Mouse (Mus musculus): ENCODE results near the gene Rnf17.
A peak's percentile ranks its signal among the peaks of the same experiment; 100 is the strongest.

Rnf17 gene

DNA sequence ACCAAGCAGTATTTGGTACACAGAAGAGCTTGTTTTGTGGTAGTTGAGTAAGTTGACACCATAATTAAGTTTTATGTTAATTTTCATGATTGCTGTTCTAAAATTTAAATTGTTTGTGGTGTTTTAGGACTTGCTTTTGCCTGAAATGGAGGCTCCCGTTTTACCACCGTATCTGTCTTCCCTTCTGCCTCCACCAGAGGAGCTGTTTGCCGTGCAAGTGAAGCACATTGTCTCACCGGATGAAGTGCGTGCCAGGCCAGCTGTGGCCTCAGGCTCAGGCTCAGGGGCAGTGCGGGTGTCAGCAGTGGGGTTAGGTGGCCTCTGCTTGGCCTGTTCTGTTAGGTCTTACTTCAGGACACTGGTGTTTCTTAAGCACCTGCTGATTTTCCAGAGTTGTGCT, 109.7 kb downstream of the Rnf17 start:
- peak; percentile 40 for DNase-seq (ENCODE audit: low read depth, low spot score)

DNA sequence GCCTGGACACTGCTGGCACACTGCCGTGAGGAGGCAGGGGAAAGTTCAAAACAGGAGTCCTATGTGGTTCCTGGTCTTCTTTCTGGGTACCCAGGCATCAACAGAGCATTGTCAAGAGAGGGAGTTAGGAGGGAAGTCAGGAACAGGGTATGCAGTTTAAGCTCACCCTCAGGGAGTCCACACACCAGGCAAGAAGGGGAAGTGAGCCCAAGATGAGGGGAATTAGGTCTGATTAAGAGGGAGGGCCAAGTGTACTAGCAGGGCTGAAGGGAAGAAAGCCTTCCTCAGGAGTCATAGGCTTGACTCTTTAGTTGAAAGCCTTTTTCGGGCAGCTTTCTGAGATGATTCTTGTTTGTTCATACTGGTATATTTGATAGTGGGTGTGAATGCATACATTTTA, 112.4 kb downstream of the Rnf17 start:
- DNase-seq (ENCODE audit: low read depth, low spot score), result no peak

- no peak for DNase-seq (ENCODE audit: low read depth, low spot score)
Observed at GRCm38 (mm10) chr14:56530788-56531187, 128.4 kb downstream of the Rnf17 start.

DNA sequence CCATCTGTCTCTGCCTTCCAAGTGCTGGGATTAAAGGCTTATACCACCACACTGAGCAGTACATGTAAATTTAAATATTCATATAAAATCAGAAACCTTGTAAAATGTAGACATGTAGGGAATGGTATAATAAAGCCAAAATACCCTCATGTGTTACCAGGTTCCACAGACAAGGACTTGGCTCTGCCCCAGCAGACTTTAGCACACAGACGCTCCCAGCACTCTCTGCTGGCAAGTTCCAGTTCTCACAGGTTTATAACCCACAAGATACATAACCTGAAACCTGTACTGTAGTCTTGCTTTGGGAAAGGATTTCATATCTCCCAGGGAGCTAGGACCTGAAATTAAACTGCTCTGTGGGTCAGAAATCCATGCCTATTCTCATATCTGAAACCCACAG, 142.6 kb downstream of the Rnf17 start:
- DNase-seq (ENCODE audit: low read depth, low spot score), result no peak

GRCm38 (mm10) chr14:56545491-56545890, 143.1 kb downstream of the Rnf17 start:
- no peak for DNase-seq (ENCODE audit: low read depth, low spot score)

- DNase-seq (ENCODE audit: low read depth, low spot score), result no peak
Observed at GRCm38 (mm10) chr14:56550960-56551359, 148.6 kb downstream of the Rnf17 start.

GRCm38 (mm10) chr14:56552924-56553323, 150.5 kb downstream of the Rnf17 start:
- DNase-seq (ENCODE audit: low read depth, low spot score), result no peak

GRCm38 (mm10) chr14:56553331-56553730, 150.9 kb downstream of the Rnf17 start:
- DNase-seq (ENCODE audit: low read depth, low spot score), result no peak

GRCm38 (mm10) chr14:56554716-56555115, 152.3 kb downstream of the Rnf17 start:
- no peak for DNase-seq (ENCODE audit: low read depth, low spot score)

- DNase-seq (ENCODE audit: low read depth, low spot score), result no peak
Observed at GRCm38 (mm10) chr14:56559134-56559533, 156.8 kb downstream of the Rnf17 start.

DNA sequence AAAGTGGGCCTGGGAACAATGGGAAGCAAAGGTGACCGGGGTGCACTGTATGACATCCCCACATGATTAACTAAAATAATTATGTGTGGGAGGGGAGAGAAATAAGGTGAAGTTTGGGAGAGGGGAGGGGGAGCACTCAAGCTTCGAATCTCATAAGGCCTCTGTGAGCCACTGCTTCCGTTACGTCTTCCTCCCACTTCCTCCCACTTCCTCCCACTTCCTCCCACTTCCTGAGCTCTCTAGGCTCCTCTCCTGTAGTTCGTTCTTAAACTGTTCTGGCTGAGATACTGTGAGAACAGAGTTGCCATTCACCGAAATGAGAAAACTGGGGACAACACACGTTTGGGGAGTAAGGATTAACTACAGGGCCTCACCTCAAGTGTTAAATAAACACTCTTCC, 165.1 kb downstream of the Rnf17 start:
- no peak for DNase-seq (ENCODE audit: low read depth, low spot score)

- no peak for DNase-seq (ENCODE audit: low read depth, low spot score)
Observed at GRCm38 (mm10) chr14:56569041-56569440, 166.7 kb downstream of the Rnf17 start.

DNA sequence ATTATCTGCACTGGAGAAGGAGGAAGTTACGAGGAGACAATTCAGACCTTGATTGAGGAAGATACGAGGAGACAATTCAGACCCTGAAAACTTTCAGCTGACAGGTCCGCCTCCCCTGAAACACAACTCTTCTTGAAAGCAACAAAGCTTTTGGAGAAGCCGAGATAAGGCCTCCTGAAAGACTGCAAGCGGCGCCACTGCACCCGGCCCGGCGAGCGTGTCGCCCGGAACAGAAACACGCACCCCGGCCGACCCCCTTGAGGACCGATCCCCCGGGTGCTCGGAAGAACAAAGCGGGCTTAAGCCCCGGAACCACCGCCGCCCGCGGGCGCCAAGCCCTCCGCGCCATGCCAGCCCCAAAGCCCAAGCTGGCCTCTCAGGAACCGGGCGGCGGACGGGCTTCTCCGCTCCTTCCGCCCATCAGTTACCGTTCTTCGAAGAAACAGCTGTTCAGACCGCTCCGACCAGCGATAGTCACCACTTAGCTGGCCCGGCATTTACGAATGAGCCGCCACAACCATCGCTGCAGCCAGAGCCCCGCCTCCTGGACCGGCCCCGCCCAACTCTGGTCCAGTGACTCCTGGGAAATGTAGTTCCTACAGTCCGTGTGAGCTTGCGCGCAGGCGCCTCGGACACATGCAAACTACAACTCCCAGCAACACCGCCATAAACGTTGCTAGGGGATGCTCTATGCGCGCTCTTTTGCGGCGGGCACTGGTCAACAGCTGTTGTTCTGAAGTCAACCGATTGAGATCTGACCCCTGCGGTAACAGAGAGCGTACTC, 169.1 kb downstream of the Rnf17 start:
- peak; percentile 90 for DNase-seq (ENCODE audit: low read depth, low spot score)

- no peak for DNase-seq (ENCODE audit: low read depth, low spot score)
Observed at GRCm38 (mm10) chr14:56572546-56572945, 170.2 kb downstream of the Rnf17 start.

Data from WW6 (cell line).